Mouse (Mus musculus) neural tube, embryonic 15.5 days (tissue): ENCODE results near the gene Klk1b5. TPM values are rescaled to one million over a fixed set of nuclear protein-coding genes. Genes with fewer than 3 reads are reported as not detected.
"Not testable (repeated sequence)": the region's sequence is repeated elsewhere in the genome, so short reads cannot be mapped to it uniquely, and the experiment has no call there.

Experiments
- ATAC-seq: fragments of 200-750 bp; cut with Nextera tagmentation; 2 replicates; pipeline ENCODE4 v1.8.0; 2017; ENCODE audit warnings: mild to moderate bottlenecking, moderate TSS enrichment, moderate library complexity; ENCODE audit not compliant: low FRiP score
- H3K27ac ChIP-seq: fragments of 300-500 bp; sonication (generic); replicated peaks from 2 replicates; pipeline ENCODE4 v1.5.1; 2015; ENCODE audit warnings: mild to moderate bottlenecking, inconsistent platforms
- H3K27me3 ChIP-seq: fragments of 300-500 bp; sonication (generic); replicated peaks from 2 replicates; pipeline ENCODE4 v1.6.1; 2015; ENCODE audit warnings: inconsistent platforms
- H3K36me3 ChIP-seq: fragments of 300-500 bp; sonication (generic); 2 replicates; pipeline ENCODE4 v1.6.1; 2015; ENCODE audit warnings: inconsistent platforms
- H3K4me1 ChIP-seq: fragments of 300-500 bp; sonication (generic); 2 replicates; pipeline ENCODE4 v1.6.1; 2015; ENCODE audit warnings: inconsistent platforms
- H3K4me2 ChIP-seq: fragments of 300-500 bp; sonication (generic); 2 replicates; pipeline ENCODE4 v1.6.1; 2015; ENCODE audit warnings: inconsistent platforms, mild to moderate bottlenecking, moderate library complexity
- H3K4me3 ChIP-seq: fragments of 300-500 bp; sonication (generic); replicated peaks from 2 replicates; pipeline ENCODE4 v1.5.1; 2015; ENCODE audit warnings: mild to moderate bottlenecking, inconsistent platforms
- H3K9ac ChIP-seq: fragments of 300-500 bp; sonication (generic); replicated peaks from 2 replicates; pipeline ENCODE4 v1.6.1; 2015; ENCODE audit warnings: mild to moderate bottlenecking, inconsistent platforms
- H3K9me3 ChIP-seq: fragments of 300-500 bp; sonication (generic); replicated peaks from 2 replicates; pipeline ENCODE4 v1.6.1; 2016; ENCODE audit warnings: inconsistent platforms
- WGBS: fragments of 180-500 bp; shearing (Covaris S2); methylation state at CpG from one replicate; pipeline ENCODE4 v1.1.7; 2015; ENCODE audit warnings: mixed read lengths; 5-methylcytosine and 5-hydroxymethylcytosine counted together
- polyA plus RNA-seq: library from polyadenylated mRNA; unstranded; fragments of >200 nt; fragmentation: Nextera tagmentation; extraction: Ambion mirVana; gene quantifications from 2 replicates; pipeline ENCODE4 v1.2.1, GENCODE M21; 2015

Klk1b5 gene
- not detected in 2 replicates for polyA plus RNA-seq

DNA sequence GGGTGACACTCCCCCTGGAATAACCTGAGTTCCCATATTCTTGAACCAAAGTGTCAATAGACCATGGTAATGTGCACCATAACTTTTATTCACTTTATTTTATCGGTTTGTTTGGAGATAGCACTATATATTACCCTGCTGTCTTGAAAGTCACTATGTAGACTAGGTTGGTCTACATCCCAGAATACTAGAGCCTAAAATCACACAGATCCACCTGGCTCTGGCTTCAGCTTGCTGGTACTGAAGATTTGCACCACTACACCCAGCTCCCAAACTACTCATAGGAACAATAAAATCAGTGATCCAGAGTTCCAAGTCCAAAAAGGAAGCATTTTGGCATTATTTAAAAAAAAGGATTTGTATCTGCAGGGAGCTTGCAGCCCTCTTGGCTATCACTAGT is at the start of gene Klk1b5:
Gene Klk1b5, plus strand, starts transcription at position 301 of the 400 bp plus-strand sequence.
- H3K4me2 ChIP-seq, result no peak within 1 kb of the TSS
- no peak for ATAC-seq
- no peaks in the 10 kb centered on the region for H3K36me3 ChIP-seq
- 88% methylated on average over 1 of the region's 1 CpGs for WGBS
- H3K4me3 ChIP-seq, result no peak within 1 kb of the TSS
- H3K27ac ChIP-seq, result no peak within 1 kb of the TSS
- H3K9ac ChIP-seq, result no peak within 1 kb of the TSS
- no peaks in the 10 kb centered on the region for H3K27me3 ChIP-seq
- no peaks in the 10 kb centered on the region for H3K4me1 ChIP-seq
- no peaks in the 10 kb centered on the region for H3K9me3 ChIP-seq

- Histone ChIP-seq H3K36me3 (no peaks in the 10 kb centered on the region), H3K9me3 (no peaks in the 10 kb centered on the region), H3K4me3 (no peak overlapping the region), H3K27me3 (no peaks in the 10 kb centered on the region), H3K4me1 (no peaks in the 10 kb centered on the region), H3K27ac (no peak overlapping the region), H3K9ac (no peak overlapping the region), H3K4me2 (no peak overlapping the region)
- ATAC-seq, result no peak
- 47% methylated on average over 9 of the region's 9 CpGs for WGBS
Observed at GRCm38 (mm10) chr7:44179299-44180045, 36.3 kb upstream of the Klk1b5 start.

DNA sequence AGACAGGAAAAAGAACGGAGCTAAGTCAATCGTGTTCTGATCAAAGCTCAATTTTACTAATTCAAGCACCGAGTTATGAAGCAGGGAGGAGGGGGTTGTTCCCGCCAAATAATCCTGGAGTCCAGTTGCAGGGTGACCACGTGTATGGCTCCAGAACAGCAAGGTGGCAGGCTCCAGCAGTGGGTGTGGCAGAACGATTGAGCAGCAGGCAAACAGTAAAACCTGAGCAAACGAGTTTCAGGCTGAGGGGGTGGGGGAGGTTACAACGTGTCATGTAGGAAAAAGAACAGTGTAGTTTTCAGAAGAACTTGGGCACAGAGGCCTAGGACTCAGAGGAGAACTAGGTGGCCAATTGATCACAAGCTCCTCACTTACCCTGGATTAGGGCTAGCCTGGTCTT is 29.2 kb upstream of the Klk1b5 start:
- not testable (repeated sequence) for ATAC-seq, H3K4me3 ChIP-seq, H3K9me3 ChIP-seq, H3K36me3 ChIP-seq, H3K27ac ChIP-seq, H3K27me3 ChIP-seq, H3K4me1 ChIP-seq, H3K4me2 ChIP-seq, H3K9ac ChIP-seq
- 70% methylated on average over 8 of the region's 8 CpGs for WGBS

GRCm38 (mm10) chr7:44187936-44188335 is 27.8 kb upstream of the Klk1b5 start, which contains the start of gene Klk1b24:
Gene Klk1b24 (plus strand): TSS chr7:44188236.
- H3K4me2 ChIP-seq, H3K9me3 ChIP-seq, H3K4me1 ChIP-seq, H3K4me3 ChIP-seq, H3K27me3 ChIP-seq, ATAC-seq, H3K36me3 ChIP-seq, H3K27ac ChIP-seq, H3K9ac ChIP-seq: not testable (repeated sequence)

GRCm38 (mm10) chr7:44193466-44193865 is 22.3 kb upstream of the Klk1b5 start:
- H3K36me3 ChIP-seq, H3K4me1 ChIP-seq, H3K4me3 ChIP-seq, ATAC-seq, H3K27ac ChIP-seq, H3K4me2 ChIP-seq, H3K9ac ChIP-seq, H3K9me3 ChIP-seq, H3K27me3 ChIP-seq: not testable (repeated sequence)
- WGBS, result 83% methylated on average over 1 of the region's 1 CpGs

- H3K27me3 ChIP-seq, result no peaks in the 10 kb centered on the region
- 80% methylated on average over 3 of the region's 3 CpGs for WGBS
- no peaks in the 10 kb centered on the region for H3K4me1 ChIP-seq
- H3K4me3 ChIP-seq, result no peak within 1 kb of the TSS
- no peak for ATAC-seq
- H3K4me2 ChIP-seq, result no peak within 1 kb of the TSS
- no peaks in the 10 kb centered on the region for H3K36me3 ChIP-seq
- no peak within 1 kb of the TSS for H3K9ac ChIP-seq
- no peak within 1 kb of the TSS for H3K27ac ChIP-seq
- H3K9me3 ChIP-seq, result no peaks in the 10 kb centered on the region
Observed at GRCm38 (mm10) chr7:44197891-44198290, 17.9 kb upstream of the Klk1b5 start, which contains the start of gene Klk1b3. Gene Klk1b3 (plus strand): TSS chr7:44198191.

GRCm38 (mm10) chr7:44207135-44207534 is 8.6 kb upstream of the Klk1b5 start, which contains the start of gene Klk1b4:
Gene Klk1b4 (plus strand): TSS chr7:44207435.
- H3K27me3 ChIP-seq, H3K36me3 ChIP-seq, H3K9ac ChIP-seq, H3K27ac ChIP-seq, H3K9me3 ChIP-seq, ATAC-seq, H3K4me1 ChIP-seq, H3K4me2 ChIP-seq, H3K4me3 ChIP-seq: not testable (repeated sequence)
- 64% methylated on average over 3 of the region's 3 CpGs for WGBS

- H3K4me2 ChIP-seq, result no peak overlapping the region
- no peaks in the 10 kb centered on the region for H3K9me3 ChIP-seq
- H3K36me3 ChIP-seq, result no peaks in the 10 kb centered on the region
- H3K27ac ChIP-seq, result no peak overlapping the region
- no peaks in the 10 kb centered on the region for H3K4me1 ChIP-seq
- 86% methylated on average over 3 of the region's 3 CpGs for WGBS
- no peak for ATAC-seq
- H3K4me3 ChIP-seq, result no peak overlapping the region
- H3K9ac ChIP-seq, result no peak overlapping the region
- no peaks in the 10 kb centered on the region for H3K27me3 ChIP-seq
Observed at GRCm38 (mm10) chr7:44208307-44208706, 7.4 kb upstream of the Klk1b5 start.

DNA sequence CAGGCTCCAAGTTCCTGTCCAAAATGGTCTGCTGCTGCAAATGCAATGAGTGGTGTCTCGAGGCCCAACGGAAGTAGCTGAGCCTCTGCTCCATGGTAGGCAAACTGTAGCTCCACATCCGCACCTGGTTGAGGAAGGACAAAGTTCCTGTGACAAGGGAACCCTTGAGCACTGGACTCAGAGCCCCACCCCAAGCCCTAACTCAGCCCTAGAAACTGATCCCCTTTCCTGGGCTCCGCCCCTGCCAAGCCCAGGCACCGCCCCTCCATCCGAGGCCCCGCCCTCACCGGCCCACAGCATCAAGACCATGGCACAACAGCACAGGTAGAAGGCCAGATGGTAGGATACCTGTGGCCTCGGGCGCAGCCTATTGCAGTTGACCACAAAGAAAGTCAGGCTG is 5.9 kb downstream of the Klk1b5 start:
- not testable (repeated sequence) for ATAC-seq
- 84% methylated on average over 8 of the region's 10 CpGs for WGBS

GRCm38 (mm10) chr7:44222335-44222734 is 6.6 kb downstream of the Klk1b5 start:
- not testable (repeated sequence) for H3K9me3 ChIP-seq, H3K4me3 ChIP-seq, H3K9ac ChIP-seq, H3K4me1 ChIP-seq, H3K27me3 ChIP-seq, H3K27ac ChIP-seq, ATAC-seq, H3K4me2 ChIP-seq, H3K36me3 ChIP-seq
- WGBS, result 77% methylated on average over 6 of the region's 6 CpGs

More for the DNA sequence above, 5.9 kb downstream of the Klk1b5 start:
- not testable (repeated sequence) for H3K4me1 ChIP-seq, H3K4me2 ChIP-seq, H3K9me3 ChIP-seq, H3K27me3 ChIP-seq, H3K27ac ChIP-seq, H3K4me3 ChIP-seq, H3K9ac ChIP-seq, H3K36me3 ChIP-seq

- Histone ChIP-seq H3K36me3 (no peaks in the 10 kb centered on the region), H3K4me2 (no peak within 1 kb of the TSS), H3K27me3 (no peaks in the 10 kb centered on the region), H3K9ac (no peak within 1 kb of the TSS), H3K27ac (no peak within 1 kb of the TSS), H3K4me3 (no peak within 1 kb of the TSS), H3K4me1 (no peaks in the 10 kb centered on the region), H3K9me3 (no peaks in the 10 kb centered on the region)
- WGBS, result 57% methylated on average over 1 of the region's 1 CpGs
- no peak for ATAC-seq
Observed at GRCm38 (mm10) chr7:44225076-44225475, 9.3 kb downstream of the Klk1b5 start, which contains the start of gene Klk1. Gene Klk1 (plus strand): TSS chr7:44225360.

DNA sequence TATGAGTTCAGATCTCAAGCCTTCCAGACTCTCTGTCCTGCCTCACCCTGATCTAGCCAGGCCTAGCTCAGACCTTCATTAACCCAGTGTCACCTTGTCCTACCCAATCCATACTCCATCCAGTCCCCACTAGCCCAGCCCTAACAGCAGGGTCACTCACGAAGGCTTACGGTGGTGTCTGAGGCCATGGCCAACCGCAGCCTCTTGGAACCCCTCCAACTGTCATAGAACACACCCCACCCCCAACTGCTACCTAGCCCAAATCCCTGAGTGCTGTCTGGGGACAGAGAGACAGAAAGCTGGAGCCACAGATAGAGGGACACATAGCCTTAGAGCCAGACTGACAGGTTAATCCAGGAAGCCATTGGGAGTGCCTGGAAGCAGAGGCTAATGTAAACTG is 20.2 kb downstream of the Klk1b5 start, which contains the start of gene Gm36864:
Gene Gm36864, plus strand, starts transcription at position 269 of the 400 bp plus-strand sequence.
- WGBS, result 89% methylated on average over 3 of the region's 3 CpGs
- no peaks in the 10 kb centered on the region for H3K9me3 ChIP-seq
- H3K9ac ChIP-seq, result no peak within 1 kb of the TSS
- H3K27ac ChIP-seq, result no peak within 1 kb of the TSS
- H3K27me3 ChIP-seq, result 0 out of 2 replicates have a peak, but pooled peaks cover 2% of the 10 kb centered on the region
- H3K4me3 ChIP-seq, result no peak within 1 kb of the TSS
- no peaks in the 10 kb centered on the region for H3K4me1 ChIP-seq
- ATAC-seq, result no peak
- H3K36me3 ChIP-seq, result no peaks in the 10 kb centered on the region
- no peak within 1 kb of the TSS for H3K4me2 ChIP-seq
